Mouse (Mus musculus) cerebellum, postnatal 4 days (tissue): ENCODE data around the gene Olfr1230.

Source experiments
- DNase-seq, 2 experiments: peaks; one replicate each; pipeline ENCODE4 v3.0.0; 2022; ENCODE audit warnings: low spot score in 2 of 2, mixed read lengths in 1 of 2

Olfr1230 gene

GRCm38 (mm10) chr2:89297168-89297567, at the start of gene Olfr1230:
TSS of gene Olfr1230 (minus strand) at chr2:89297268.
- DNase-seq: no peak

GRCm38 (mm10) chr2:89342298-89342697, 45.2 kb upstream of the Olfr1230 start, which contains the start of gene Olfr1233:
TSS of gene Olfr1233 (minus strand) at chr2:89342398.
- DNase-seq: no peak

GRCm38 (mm10) chr2:89329575-89329974, 32.5 kb upstream of the Olfr1230 start, which contains the start of gene Olfr1232:
TSS of gene Olfr1232 (minus strand) at chr2:89329675.
- DNase-seq: no peak

- DNase-seq: no peak
Measured at GRCm38 (mm10) chr2:89306974-89307373, 9.9 kb upstream of the Olfr1230 start, which contains the start of gene Olfr1231. TSS of gene Olfr1231 (minus strand) at chr2:89307074.

- no peak for DNase-seq
Measured at GRCm38 (mm10) chr2:89287914-89288313, 9.2 kb downstream of the Olfr1230 start, which contains the start of gene Olfr1229. TSS of gene Olfr1229 (minus strand) at chr2:89288014.

GRCm38 (mm10) chr2:89253962-89254361, 43.1 kb downstream of the Olfr1230 start, which contains the start of gene Olfr1228:
TSS of gene Olfr1228 (minus strand) at chr2:89254062.
- no peak for DNase-seq
